Mouse (Mus musculus) liver, postnatal 0 days (tissue): Measurements from ENCODE around the gene Cldn4.

ENCODE experiments used
- CTCF ChIP-seq: sonication (generic); IDR thresholded peaks from 2 replicates; pipeline ENCODE4 v1.5.1; 2016; ENCODE audit warnings: antibody characterized with exemption, low read depth
- EP300 ChIP-seq: IDR thresholded peaks from 2 replicates; pipeline ENCODE4 v1.6.1; 2016; ENCODE audit warnings: antibody characterized with exemption, low read depth, mild to moderate bottlenecking

DNA sequence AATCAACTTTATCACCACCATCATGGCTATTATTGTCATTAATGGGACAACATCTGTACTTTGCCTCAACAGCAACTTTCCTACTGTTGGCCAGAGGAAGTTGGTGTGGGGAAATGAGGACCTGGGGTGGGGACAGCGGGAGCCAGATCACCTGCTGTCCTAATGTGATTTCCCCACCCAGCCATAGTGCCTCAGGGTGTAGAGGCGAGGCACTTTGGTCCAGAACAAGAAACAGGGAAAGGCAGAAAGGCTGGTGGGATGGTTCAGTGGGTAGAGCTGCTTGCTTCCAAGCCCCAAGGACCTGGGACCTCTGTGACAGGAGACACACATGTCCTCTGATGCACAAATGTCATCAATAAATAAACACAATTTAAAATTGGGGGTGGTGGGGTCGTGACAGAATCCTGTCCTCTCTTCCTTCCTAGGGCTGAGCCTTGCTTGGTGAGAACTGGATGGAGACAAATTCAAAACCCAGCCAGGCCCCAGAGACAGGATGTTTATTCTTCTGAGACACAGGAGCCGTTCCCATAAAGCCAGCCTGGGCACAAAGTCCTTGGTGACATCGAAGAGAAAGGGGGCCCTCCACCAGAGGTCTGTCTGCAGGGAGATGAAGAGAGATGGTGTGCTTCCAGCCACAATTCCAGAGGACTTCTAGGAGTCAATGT, 818 bp upstream of the Cldn4 start:
- no peak for TF ChIP-seq EP300
- no peak for TF ChIP-seq CTCF
